Mouse (Mus musculus) E14TG2a.4 (cell line): Measurements from ENCODE around the gene Klk15.
"Not testable (repeated sequence)": the region's sequence is repeated elsewhere in the genome, so short reads cannot be mapped to it uniquely, and the experiment has no call there.

Experiments
- H3K27me3 ChIP-seq: 2 replicates; pipeline ENCODE4 v1.6.1; 2014; ENCODE audit warnings: low read length, control low read depth; ENCODE audit not compliant: insufficient read depth
- H3K36me3 ChIP-seq: 2 replicates; pipeline ENCODE4 v1.6.1; 2014; ENCODE audit warnings: low read length, control low read depth; ENCODE audit not compliant: insufficient read depth
- H3K4me1 ChIP-seq: replicated peaks from 2 replicates; pipeline ENCODE4 v1.6.1; 2014; ENCODE audit warnings: low read depth, low read length, control low read depth
- H3K4me3 ChIP-seq: replicated peaks from 2 replicates; pipeline ENCODE4 v1.5.1; 2014; ENCODE audit warnings: mild to moderate bottlenecking, low read length
- H3K9me3 ChIP-seq: 2 replicates; pipeline ENCODE4 v1.6.1; 2014; ENCODE audit warnings: low read length, control low read depth
- CTCF ChIP-seq: conservative IDR thresholded peaks from 2 replicates; pipeline ENCODE4 v1.5.1; 2014; ENCODE audit warnings: low read length
- NANOG ChIP-seq: IDR thresholded peaks from 2 replicates; pipeline ENCODE4 v1.6.1; 2014; ENCODE audit warnings: borderline replicate concordance, low read length, mixed read lengths
- POU5F1 ChIP-seq: IDR thresholded peaks from 2 replicates; pipeline ENCODE4 v1.6.1; 2014; ENCODE audit warnings: low read length, borderline replicate concordance

The Klk15 gene

DNA sequence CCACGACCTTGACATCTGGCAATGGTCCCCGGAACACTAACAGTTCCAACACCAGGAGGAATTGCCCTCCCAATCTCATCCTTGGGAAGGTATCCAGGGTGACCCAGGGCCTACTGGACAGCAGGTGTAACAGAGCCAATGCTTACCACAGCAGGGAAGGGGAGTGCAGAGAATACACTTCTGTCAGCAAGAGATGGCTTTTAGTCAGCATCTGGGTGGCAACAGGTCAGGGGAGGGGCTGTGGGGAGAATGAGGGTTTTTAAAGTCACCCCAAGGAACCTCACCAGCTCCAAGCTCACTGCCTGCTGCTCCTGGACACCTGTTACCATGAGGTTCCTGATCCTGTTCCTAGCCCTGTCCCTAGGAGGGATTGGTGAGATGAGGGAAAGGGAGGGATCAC lies 16.8 kb downstream of the Klk15 start, which contains the start of gene Klk1b8:
Gene Klk1b8 (plus strand): TSS at position 301 of the 400 bp plus-strand sequence.
- H3K9me3 ChIP-seq = peaks cover 33% of the 10 kb centered on the region
- no peaks in the 10 kb centered on the region for H3K36me3 ChIP-seq
- TF ChIP-seq POU5F1 (no peak), CTCF (no peak), NANOG (no peak)
- H3K4me3 ChIP-seq = no peak within 1 kb of the TSS
- H3K4me1 ChIP-seq = no peaks in the 10 kb centered on the region
- no peaks in the 10 kb centered on the region for H3K27me3 ChIP-seq

- Histone ChIP-seq H3K36me3 (no peaks in the 10 kb centered on the region), H3K4me3 (no peak overlapping the region), H3K9me3 (peaks cover 10% of the 10 kb centered on the region), H3K27me3 (no peaks in the 10 kb centered on the region), H3K4me1 (no peaks in the 10 kb centered on the region)
- no peak for TF ChIP-seq CTCF
- no peak for TF ChIP-seq NANOG
- TF ChIP-seq POU5F1 = no peak
Measured at GRCm38 (mm10) chr7:43952703-43953102, 19.2 kb downstream of the Klk15 start.

DNA sequence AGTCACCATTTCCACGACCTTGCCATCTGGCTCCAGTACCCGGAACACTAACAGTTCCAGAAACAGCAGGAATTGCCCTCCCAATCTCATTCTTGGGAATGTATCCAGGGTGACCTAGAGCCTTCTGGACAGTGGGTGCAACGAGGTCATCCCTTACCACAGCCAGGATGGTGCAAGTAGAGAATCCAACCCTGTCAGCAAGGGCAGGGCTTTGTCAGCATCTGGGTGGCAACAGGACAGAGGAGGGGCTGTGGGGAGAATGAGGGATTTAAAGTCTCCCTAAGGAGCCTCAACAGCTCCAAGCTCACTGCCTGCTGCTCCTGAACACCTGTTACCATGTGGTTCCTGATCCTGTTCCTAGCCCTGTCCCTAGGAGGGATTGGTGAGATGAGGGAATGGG lies 32.9 kb downstream of the Klk15 start, which contains the start of gene Klk1b1:
Gene Klk1b1 (plus strand): TSS at position 301 of the 400 bp plus-strand sequence.
- H3K4me3 ChIP-seq = no peak within 1 kb of the TSS
- H3K4me1 ChIP-seq = no peaks in the 10 kb centered on the region
- TF ChIP-seq NANOG = no peak
- no peak for TF ChIP-seq POU5F1
- no peak for TF ChIP-seq CTCF

DNA sequence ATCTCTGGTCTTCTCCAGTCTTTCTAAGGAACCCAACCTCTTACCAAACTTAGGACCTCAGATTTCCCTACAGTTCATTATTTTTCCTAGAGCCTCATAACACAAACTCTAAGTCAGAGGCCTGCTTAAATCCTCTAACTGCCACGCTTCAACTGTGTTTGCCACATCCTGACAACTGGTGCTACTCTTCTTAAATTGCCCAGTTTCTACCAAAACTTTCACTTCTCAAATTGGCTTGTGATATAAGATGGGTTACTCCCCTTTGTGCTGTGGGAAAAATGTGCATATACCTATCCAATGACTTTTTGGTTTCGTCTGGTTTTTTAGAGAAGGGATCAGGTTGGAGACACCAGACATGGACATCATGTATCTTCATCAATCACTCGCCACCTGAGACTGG lies 33.5 kb downstream of the Klk15 start:
- H3K4me3 ChIP-seq = no peak overlapping the region
- no peaks in the 10 kb centered on the region for H3K27me3 ChIP-seq
- no peak for TF ChIP-seq NANOG
- TF ChIP-seq POU5F1 = no peak
- no peak for TF ChIP-seq CTCF
- H3K36me3 ChIP-seq = no peaks in the 10 kb centered on the region
- no peaks in the 10 kb centered on the region for H3K9me3 ChIP-seq
- H3K4me1 ChIP-seq = no peaks in the 10 kb centered on the region

More for the DNA sequence above, 32.9 kb downstream of the Klk15 start, which contains the start of gene Klk1b1:
- Histone ChIP-seq H3K36me3 (no peaks in the 10 kb centered on the region), H3K9me3 (no peaks in the 10 kb centered on the region), H3K27me3 (no peaks in the 10 kb centered on the region)

GRCm38 (mm10) chr7:43967612-43968011 lies 34.1 kb downstream of the Klk15 start:
- no peaks in the 10 kb centered on the region for H3K9me3 ChIP-seq
- H3K4me3 ChIP-seq = no peak overlapping the region
- TF ChIP-seq CTCF (no peak), NANOG (no peak), POU5F1 (no peak)

DNA sequence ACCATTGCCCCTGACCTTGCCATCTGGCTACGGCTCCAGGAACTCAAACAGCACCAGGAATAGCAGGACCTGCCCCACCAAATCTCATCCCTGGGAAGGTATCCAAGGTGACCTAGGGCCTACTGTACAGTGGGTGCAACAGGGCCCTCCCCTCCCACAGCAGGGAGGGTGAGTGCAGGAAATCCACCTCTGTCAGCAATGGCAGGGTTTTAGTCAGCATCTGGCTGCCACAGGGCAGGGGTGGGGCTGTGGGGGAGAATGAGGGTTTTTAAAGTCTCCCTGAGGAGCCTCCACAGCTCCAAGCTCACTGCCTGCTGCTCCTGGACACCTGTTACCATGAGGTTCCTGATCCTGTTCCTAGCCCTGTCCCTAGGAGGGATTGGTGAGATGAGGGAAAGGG lies 42.2 kb downstream of the Klk15 start, which contains the start of gene Klk1b9:
Gene Klk1b9 (plus strand): TSS at position 301 of the 400 bp plus-strand sequence.
- not testable (repeated sequence) for H3K27me3 ChIP-seq, H3K36me3 ChIP-seq, H3K4me1 ChIP-seq, H3K4me3 ChIP-seq
- H3K9me3 ChIP-seq = peaks cover 13% of the 10 kb centered on the region

More at GRCm38 (mm10) chr7:43967612-43968011, 34.1 kb downstream of the Klk15 start:
- Histone ChIP-seq H3K4me1 (no peaks in the 10 kb centered on the region), H3K27me3 (no peaks in the 10 kb centered on the region), H3K36me3 (no peaks in the 10 kb centered on the region)

GRCm38 (mm10) chr7:43985657-43986056 lies 52.1 kb downstream of the Klk15 start:
- Histone ChIP-seq H3K4me1 (0 out of 2 replicates have a peak, but pooled peaks cover 4% of the 10 kb centered on the region), H3K27me3 (no peaks in the 10 kb centered on the region), H3K4me3 (no peak overlapping the region), H3K36me3 (no peaks in the 10 kb centered on the region), H3K9me3 (no peaks in the 10 kb centered on the region)
- TF ChIP-seq POU5F1 (no peak), NANOG (no peak), CTCF (no peak)
